Mouse (Mus musculus) forebrain, embryonic 10.5 days (tissue): ENCODE measurements around the gene Ikbke. TPM values are rescaled to one million over a fixed set of nuclear protein-coding genes. Genes with fewer than 3 reads are reported as not detected.
"Not testable (repeated sequence)": the region's sequence is repeated elsewhere in the genome, so short reads cannot be mapped to it uniquely, and the experiment has no call there.

ENCODE experiments used
- DNase-seq: peaks from one replicate; pipeline ENCODE4 v3.0.0-alpha.2; 2017; ENCODE audit warnings: low spot score; ENCODE audit errors: extremely low spot score
- H3K27ac ChIP-seq: fragments of 300-500 bp; sonication (generic); 2 replicates; pipeline ENCODE4 v1.5.1; 2016; ENCODE audit warnings: mild to moderate bottlenecking
- H3K27me3 ChIP-seq: fragments of 300-500 bp; sonication (generic); 2 replicates; pipeline ENCODE4 v1.6.1; 2016; ENCODE audit warnings: mild to moderate bottlenecking; ENCODE audit not compliant: poor library complexity, severe bottlenecking
- H3K36me3 ChIP-seq: fragments of 300-500 bp; sonication (generic); replicated peaks from 2 replicates; pipeline ENCODE4 v1.6.1; 2016; ENCODE audit warnings: mild to moderate bottlenecking, moderate library complexity
- H3K4me1 ChIP-seq: fragments of 300-500 bp; sonication (generic); 2 replicates; pipeline ENCODE4 v1.6.1; 2016
- H3K4me3 ChIP-seq: fragments of 300-500 bp; sonication (generic); 2 replicates; pipeline ENCODE4 v1.5.1; 2016; ENCODE audit warnings: mild to moderate bottlenecking, moderate library complexity
- H3K9me3 ChIP-seq: fragments of 300-500 bp; sonication (generic); 2 replicates; pipeline ENCODE4 v1.6.1; 2016; ENCODE audit warnings: mild to moderate bottlenecking, moderate library complexity
- WGBS: fragments of 180-500 bp; shearing (Covaris S2); methylation state at CpG from one replicate; pipeline ENCODE4 v1.1.7; 2016; 5-methylcytosine and 5-hydroxymethylcytosine counted together
- polyA plus RNA-seq: library from polyadenylated mRNA; unstranded; fragments of >200 nt; fragmentation: Nextera tagmentation; extraction: Ambion mirVana; gene quantifications from 2 replicates; pipeline ENCODE4 v1.2.1, GENCODE M21; 2016

Gene Ikbke
- 0.37 and 0.47 TPM in 2 replicates for polyA plus RNA-seq

DNA sequence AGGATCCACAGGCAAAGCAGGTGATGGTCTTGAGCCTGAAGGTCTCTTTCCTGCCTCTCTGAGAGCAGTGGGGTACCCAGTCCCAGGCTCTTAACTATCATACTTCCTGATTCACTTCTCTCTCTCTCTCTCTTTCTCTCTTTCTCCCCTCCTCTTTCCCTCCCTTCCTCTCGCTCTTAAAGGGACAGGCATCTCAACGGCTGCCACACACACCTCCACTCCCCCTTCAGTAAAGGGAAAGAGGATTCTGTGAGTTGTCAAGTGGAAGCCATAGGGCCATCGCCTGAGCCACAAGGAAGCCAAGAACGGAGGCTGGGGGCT is at the start of gene Ikbke:
Ikbke (minus strand) TSS at position 151 of the 321 bp plus-strand sequence.
- Histone ChIP-seq H3K4me3 (peak within 1 kb of the TSS; percentile 14; the same call in 1 of the 2 replicates), H3K4me1 (peaks cover 29% of the 10 kb centered on the region), H3K36me3 (no peaks in the 10 kb centered on the region), H3K27me3 (no peaks in the 10 kb centered on the region), H3K27ac (peak within 1 kb of the TSS; percentile 56; the same call in 1 of the 2 replicates), H3K9me3 (no peaks in the 10 kb centered on the region)
- no peak for DNase-seq
- WGBS = 48% methylated on average over 4 of the region's 4 CpGs

- WGBS = 100% methylated on average over 1 of the region's 1 CpGs
- H3K36me3 ChIP-seq = peaks cover 65% of the 10 kb centered on the region
- not testable (repeated sequence) for H3K27ac ChIP-seq, H3K27me3 ChIP-seq, H3K9me3 ChIP-seq, H3K4me1 ChIP-seq, H3K4me3 ChIP-seq, DNase-seq
These were observed 49.7 kb upstream of the Ikbke start for GRCm38 (mm10) chr1:131329093-131329492.

GRCm38 (mm10) chr1:131327167-131327566 is 47.8 kb upstream of the Ikbke start:
- no peaks in the 10 kb centered on the region for H3K9me3 ChIP-seq
- H3K27ac ChIP-seq = no peak overlapping the region
- peaks cover 56% of the 10 kb centered on the region for H3K36me3 ChIP-seq
- WGBS = 89% methylated on average over 1 of the region's 1 CpGs
- H3K4me1 ChIP-seq = no peaks in the 10 kb centered on the region
- DNase-seq = no peak
- H3K27me3 ChIP-seq = no peaks in the 10 kb centered on the region
- H3K4me3 ChIP-seq = no peak overlapping the region

GRCm38 (mm10) chr1:131324816-131325463 is 45.5 kb upstream of the Ikbke start:
- H3K4me3 ChIP-seq = no peak overlapping the region
- no peaks in the 10 kb centered on the region for H3K4me1 ChIP-seq
- no peaks in the 10 kb centered on the region for H3K9me3 ChIP-seq
- no peak for DNase-seq
- WGBS = 89% methylated on average over 3 of the region's 3 CpGs
- peaks cover 66% of the 10 kb centered on the region for H3K36me3 ChIP-seq
- no peaks in the 10 kb centered on the region for H3K27me3 ChIP-seq
- H3K27ac ChIP-seq = no peak overlapping the region

DNA sequence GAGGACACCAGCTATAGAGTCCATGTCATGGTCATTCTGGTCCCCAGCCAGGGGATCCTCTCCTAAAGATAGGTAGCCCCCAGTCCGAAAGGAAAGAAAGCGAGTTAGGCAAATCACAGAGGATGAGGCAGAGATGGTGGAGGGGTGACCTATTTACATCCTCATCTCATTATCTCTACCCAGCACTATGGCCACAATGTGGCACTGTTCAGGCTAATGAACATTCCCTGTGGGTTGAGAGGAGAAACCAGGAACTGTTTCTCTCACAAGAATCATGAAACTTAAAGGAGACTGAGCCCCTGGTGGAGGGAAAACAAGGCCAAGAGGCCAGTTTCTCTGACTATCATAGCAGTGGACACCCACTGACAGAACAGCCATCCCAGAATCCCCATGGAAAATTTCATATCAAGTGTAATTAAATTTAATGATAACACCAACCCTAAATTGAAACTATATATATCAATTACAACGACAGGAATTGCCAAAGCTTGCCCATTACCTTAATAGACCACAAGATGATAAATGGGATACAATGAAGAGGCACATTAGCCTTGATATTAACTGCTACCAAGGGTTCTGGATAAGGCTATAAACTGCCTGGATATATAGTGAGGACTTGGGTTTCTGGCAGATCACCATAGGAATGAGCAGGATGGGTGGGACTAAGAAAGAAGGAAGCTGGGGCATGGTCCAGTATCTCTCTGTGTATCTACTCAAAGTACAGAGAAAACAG is 40.4 kb upstream of the Ikbke start:
- Histone ChIP-seq H3K27me3 (no peaks in the 10 kb centered on the region), H3K9me3 (no peaks in the 10 kb centered on the region), H3K27ac (no peak overlapping the region), H3K4me1 (no peaks in the 10 kb centered on the region), H3K4me3 (no peak overlapping the region), H3K36me3 (peaks cover 75% of the 10 kb centered on the region)
- WGBS = 91% methylated on average over 3 of the region's 3 CpGs
- DNase-seq = no peak

- no peak for DNase-seq
- 85% methylated on average over 2 of the region's 2 CpGs for WGBS
- no peak overlapping the region for H3K4me3 ChIP-seq
- no peaks in the 10 kb centered on the region for H3K27me3 ChIP-seq
- no peaks in the 10 kb centered on the region for H3K9me3 ChIP-seq
- H3K36me3 ChIP-seq = peaks cover 80% of the 10 kb centered on the region
- no peaks in the 10 kb centered on the region for H3K4me1 ChIP-seq
- no peak overlapping the region for H3K27ac ChIP-seq
These were observed 39.0 kb upstream of the Ikbke start for GRCm38 (mm10) chr1:131318397-131318796.

DNA sequence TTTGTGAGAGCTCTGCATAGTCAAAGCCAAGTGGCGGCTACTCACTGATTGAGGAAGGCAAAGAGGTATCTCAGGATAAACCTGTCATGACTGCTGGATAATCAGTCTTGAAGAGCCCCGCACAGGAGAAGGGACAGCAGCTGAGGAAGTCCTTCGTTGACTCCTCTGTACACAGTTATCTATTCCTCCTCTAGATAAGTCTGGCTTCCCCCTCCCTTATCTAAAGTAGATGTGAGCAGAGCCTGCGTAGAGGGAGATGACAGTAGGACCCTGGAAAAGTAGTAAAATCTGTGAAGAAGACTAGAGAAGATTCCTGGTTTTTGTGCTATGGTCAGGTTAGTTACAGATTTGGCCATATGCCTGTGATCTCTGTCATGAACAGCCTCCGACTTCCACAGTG is 38.2 kb upstream of the Ikbke start:
- H3K9me3 ChIP-seq = no peaks in the 10 kb centered on the region
- peaks cover 85% of the 10 kb centered on the region for H3K36me3 ChIP-seq
- H3K27me3 ChIP-seq = no peaks in the 10 kb centered on the region
- H3K4me1 ChIP-seq = no peaks in the 10 kb centered on the region
- WGBS = 93% methylated on average over 5 of the region's 5 CpGs
- no peak overlapping the region for H3K4me3 ChIP-seq
- no peak overlapping the region for H3K27ac ChIP-seq
- DNase-seq = no peak

DNA sequence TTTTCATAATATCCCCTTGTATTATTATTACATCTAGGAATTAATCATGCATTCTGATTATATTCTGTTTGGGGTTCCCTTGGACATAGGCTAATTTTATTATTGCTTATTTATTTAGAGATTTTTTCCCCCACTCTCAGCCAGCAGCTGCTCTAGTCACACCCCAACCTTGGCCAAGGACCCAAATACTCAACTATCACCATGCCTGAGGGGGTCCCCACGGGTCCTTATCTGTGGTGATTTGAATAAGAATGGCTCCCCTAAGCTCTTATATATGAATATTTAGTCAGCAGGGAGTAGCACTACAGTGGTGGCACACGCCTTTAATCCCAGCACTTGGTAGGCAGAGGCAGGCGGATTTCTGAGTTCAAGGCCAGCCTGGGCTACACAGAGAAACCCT is 31.9 kb upstream of the Ikbke start:
- H3K9me3 ChIP-seq = no peaks in the 10 kb centered on the region
- H3K4me1 ChIP-seq = no peaks in the 10 kb centered on the region
- H3K4me3 ChIP-seq = no peak overlapping the region
- peaks cover 71% of the 10 kb centered on the region for H3K36me3 ChIP-seq
- WGBS = 94% methylated on average over 3 of the region's 3 CpGs
- no peak overlapping the region for H3K27ac ChIP-seq
- DNase-seq = no peak
- no peaks in the 10 kb centered on the region for H3K27me3 ChIP-seq

DNA sequence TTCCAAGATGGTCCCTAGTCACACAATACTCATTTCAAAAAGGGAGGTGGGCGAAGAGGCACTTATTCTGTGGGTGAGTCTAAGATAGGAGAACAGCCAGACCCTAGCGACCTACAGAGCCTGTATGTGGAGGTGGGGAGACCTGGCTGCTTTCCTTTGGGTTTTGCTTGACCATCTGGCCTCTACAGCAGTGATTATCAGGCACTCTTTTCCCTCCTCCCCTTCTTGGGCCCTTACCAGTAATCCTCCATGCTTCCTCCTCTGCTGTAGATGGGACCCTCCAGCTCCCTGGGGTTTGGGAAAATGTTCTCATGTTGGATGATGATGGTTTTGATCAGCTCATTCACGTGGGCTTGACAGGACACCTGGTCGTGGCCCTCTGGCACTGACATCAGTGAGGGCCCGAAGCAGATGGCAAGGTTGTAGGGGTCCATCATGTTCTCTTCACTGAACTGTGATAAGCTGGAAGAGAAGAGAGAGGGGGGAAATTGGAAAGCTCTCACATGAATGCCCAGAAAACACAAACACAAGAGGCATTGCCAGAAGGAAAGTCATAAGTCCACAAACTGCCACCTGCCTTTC is 30.9 kb upstream of the Ikbke start:
- Histone ChIP-seq H3K9me3 (no peaks in the 10 kb centered on the region), H3K27me3 (no peaks in the 10 kb centered on the region), H3K4me1 (no peaks in the 10 kb centered on the region), H3K27ac (no peak overlapping the region), H3K36me3 (peaks cover 61% of the 10 kb centered on the region), H3K4me3 (no peak overlapping the region)
- no peak for DNase-seq
- 93% methylated on average over 5 of the region's 5 CpGs for WGBS

GRCm38 (mm10) chr1:131300750-131301149 is 21.3 kb upstream of the Ikbke start:
- no peaks in the 10 kb centered on the region for H3K27me3 ChIP-seq
- no peak overlapping the region for H3K4me3 ChIP-seq
- peaks cover 60% of the 10 kb centered on the region for H3K36me3 ChIP-seq
- H3K9me3 ChIP-seq = no peaks in the 10 kb centered on the region
- WGBS = 100% methylated on average over 2 of the region's 2 CpGs
- peaks cover 4% of the 10 kb centered on the region; the same call in 1 of the 2 replicates for H3K4me1 ChIP-seq
- H3K27ac ChIP-seq = no peak overlapping the region
- DNase-seq = no peak

GRCm38 (mm10) chr1:131299788-131300187 is 20.4 kb upstream of the Ikbke start:
- no peak overlapping the region for H3K27ac ChIP-seq
- no peak for DNase-seq
- H3K4me3 ChIP-seq = no peak overlapping the region
- H3K9me3 ChIP-seq = no peaks in the 10 kb centered on the region
- H3K27me3 ChIP-seq = no peaks in the 10 kb centered on the region
- peaks cover 69% of the 10 kb centered on the region for H3K36me3 ChIP-seq
- 94% methylated on average over 6 of the region's 6 CpGs for WGBS
- peaks cover 4% of the 10 kb centered on the region; the same call in 1 of the 2 replicates for H3K4me1 ChIP-seq

GRCm38 (mm10) chr1:131299240-131299639 is 19.8 kb upstream of the Ikbke start:
- Histone ChIP-seq H3K36me3 (peaks cover 75% of the 10 kb centered on the region), H3K9me3 (no peaks in the 10 kb centered on the region), H3K27me3 (no peaks in the 10 kb centered on the region), H3K4me1 (peaks cover 4% of the 10 kb centered on the region; the same call in 1 of the 2 replicates), H3K27ac (no peak overlapping the region), H3K4me3 (no peak overlapping the region)
- WGBS = 54% methylated on average over 3 of the region's 3 CpGs
- DNase-seq = no peak

DNA sequence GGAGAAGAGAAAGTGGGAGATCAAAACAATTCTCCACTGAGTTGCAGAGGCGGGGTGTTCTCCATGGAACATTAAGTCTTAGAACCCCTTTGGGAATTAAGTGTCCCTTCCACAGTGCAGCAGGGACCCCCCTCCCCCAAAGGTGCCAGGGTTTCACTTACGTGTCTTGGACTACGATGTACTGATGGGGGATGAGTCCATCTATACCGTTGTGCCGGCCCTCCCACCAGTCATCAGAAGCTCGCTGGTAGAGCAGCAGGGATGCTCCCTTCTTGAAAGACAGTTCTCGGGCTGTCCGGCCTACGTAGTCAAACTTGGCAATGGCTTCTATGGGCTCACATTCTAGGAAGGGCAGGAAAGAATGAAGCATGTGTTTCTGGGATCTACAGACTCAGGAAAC is 18.8 kb upstream of the Ikbke start:
- Histone ChIP-seq H3K36me3 (peaks cover 86% of the 10 kb centered on the region), H3K27me3 (no peaks in the 10 kb centered on the region), H3K9me3 (no peaks in the 10 kb centered on the region), H3K4me3 (no peak overlapping the region), H3K4me1 (peaks cover 4% of the 10 kb centered on the region; the same call in 1 of the 2 replicates), H3K27ac (no peak overlapping the region)
- DNase-seq = no peak
- WGBS = 96% methylated on average over 9 of the region's 9 CpGs
